Mouse (Mus musculus) intestine, postnatal 0 days (tissue): ENCODE results near the gene Myo1c. TPM values are rescaled to one million over a fixed set of nuclear protein-coding genes. Genes with fewer than 3 reads are reported as not detected.
A peak's percentile ranks its signal among the peaks of the same experiment; 100 is the strongest.

Experiments
- ATAC-seq: fragments of 200-750 bp; cut with Nextera tagmentation; 2 replicates; pipeline ENCODE4 v1.8.0; 2017; ENCODE audit warnings: mild to moderate bottlenecking, moderate TSS enrichment, moderate library complexity
- H3K27ac ChIP-seq: fragments of 300-500 bp; sonication (generic); 2 replicates; pipeline ENCODE4 v1.5.1; 2014; ENCODE audit warnings: mild to moderate bottlenecking, low read depth, low read length, moderate library complexity
- H3K27me3 ChIP-seq: fragments of 300-500 bp; sonication (generic); replicated peaks from 2 replicates; pipeline ENCODE4 v1.6.1; 2014; ENCODE audit warnings: low read length, mixed read lengths; ENCODE audit not compliant: control insufficient read depth, insufficient read depth
- H3K36me3 ChIP-seq: fragments of 300-500 bp; sonication (generic); 2 replicates; pipeline ENCODE4 v1.6.1; 2014; ENCODE audit warnings: mild to moderate bottlenecking, moderate library complexity; ENCODE audit not compliant: control insufficient read depth, insufficient read depth
- H3K4me1 ChIP-seq: fragments of 300-500 bp; sonication (generic); replicated peaks from 2 replicates; pipeline ENCODE4 v1.6.1; 2014; ENCODE audit warnings: antibody characterized with exemption, low read length, mixed read lengths; ENCODE audit not compliant: control insufficient read depth, insufficient read depth
- H3K4me2 ChIP-seq: fragments of 300-500 bp; sonication (generic); replicated peaks from 2 replicates; pipeline ENCODE4 v1.6.1; 2014; ENCODE audit warnings: low read depth, mild to moderate bottlenecking, moderate library complexity
- H3K4me3 ChIP-seq: fragments of 300-500 bp; sonication (generic); 2 replicates; pipeline ENCODE4 v1.5.1; 2014; ENCODE audit warnings: low read depth, low read length
- H3K9ac ChIP-seq: fragments of 300-500 bp; sonication (generic); 2 replicates; pipeline ENCODE4 v1.6.1; 2014; ENCODE audit warnings: mild to moderate bottlenecking, low read depth, low read length
- H3K9me3 ChIP-seq: fragments of 300-500 bp; sonication (generic); 2 replicates; pipeline ENCODE4 v1.6.1; 2016; ENCODE audit warnings: mixed run types; ENCODE audit not compliant: control insufficient read depth
- CTCF ChIP-seq: sonication (generic); IDR thresholded peaks from 2 replicates; pipeline ENCODE4 v1.5.1; 2016; ENCODE audit warnings: low read depth, mild to moderate bottlenecking, control low read depth, antibody characterized with exemption, moderate library complexity
- WGBS: fragments of 180-500 bp; shearing (Covaris S2); extraction: QIAGEN DNeasy Blood & Tissue Kit; methylation state at CpG from one replicate; pipeline ENCODE4 v1.1.7; 2014; 5-methylcytosine and 5-hydroxymethylcytosine counted together
- polyA plus RNA-seq: library from polyadenylated mRNA; unstranded; fragments of >200 nt; fragmentation: Nextera tagmentation; extraction: Ambion mirVana; gene quantifications from 2 replicates; pipeline ENCODE4 v1.2.1, GENCODE M21; 2015

Myo1c gene
- polyA plus RNA-seq, 1 experiment from 2014 or later, result 27.7 TPM

GRCm38 (mm10) chr11:75715556-75715955 lies 65.3 kb downstream of the Myo1c start:
- WGBS, result 46% methylated on average over 12 of the region's 12 CpGs
- Histone ChIP-seq H3K4me3 (no peak overlapping the region), H3K36me3 (no peaks in the 10 kb centered on the region), H3K9me3 (no peaks in the 10 kb centered on the region), H3K27me3 (no peaks in the 10 kb centered on the region), H3K9ac (no peak overlapping the region), H3K27ac (no peak overlapping the region), H3K4me1 (no peaks in the 10 kb centered on the region), H3K4me2 (no peak overlapping the region)
- ATAC-seq, result no peak
- TF ChIP-seq CTCF, result no peak

DNA sequence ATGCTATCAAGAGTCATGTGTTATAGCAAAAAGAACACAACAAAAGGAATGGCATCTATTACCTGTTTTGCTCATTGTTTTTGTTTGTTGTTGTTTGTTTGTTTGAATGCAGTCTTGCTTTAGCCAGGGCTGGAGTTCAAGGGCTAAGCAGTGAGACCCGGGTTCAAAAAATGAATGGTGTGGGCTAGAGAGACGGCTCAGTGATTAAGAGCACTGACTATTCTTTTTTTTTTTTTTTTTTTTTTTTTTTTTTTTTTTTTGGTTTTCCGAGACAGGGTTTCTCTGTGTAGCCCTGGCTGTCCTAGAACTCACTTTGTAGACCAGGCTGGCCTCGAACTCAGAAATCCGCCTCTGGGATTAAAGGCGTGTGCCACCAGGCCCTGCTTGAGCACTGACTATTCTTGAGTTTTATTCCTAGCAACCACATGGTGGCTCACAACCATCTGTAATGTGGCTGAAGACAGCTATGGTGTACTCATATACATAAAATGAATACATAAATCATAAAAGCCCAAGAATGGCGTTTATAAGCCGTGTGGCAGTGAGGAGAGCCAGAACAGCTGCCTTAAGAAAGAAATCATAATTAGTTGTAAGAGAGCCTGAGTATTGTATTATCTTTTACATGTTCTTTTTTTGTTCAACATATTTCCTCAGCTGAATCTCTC lies 66.5 kb downstream of the Myo1c start:
- Histone ChIP-seq H3K9me3 (no peaks in the 10 kb centered on the region), H3K4me1 (no peaks in the 10 kb centered on the region), H3K4me3 (no peak overlapping the region), H3K36me3 (no peaks in the 10 kb centered on the region), H3K27me3 (no peaks in the 10 kb centered on the region), H3K27ac (no peak overlapping the region), H3K9ac (no peak overlapping the region), H3K4me2 (no peak overlapping the region)
- ATAC-seq, result no peak
- 78% methylated on average over 7 of the region's 8 CpGs for WGBS
- TF ChIP-seq CTCF, result peak; percentile 25; the same call in 1 of the 2 replicates

GRCm38 (mm10) chr11:75722339-75722738 lies 72.0 kb downstream of the Myo1c start:
- Histone ChIP-seq H3K27ac (no peak overlapping the region), H3K4me2 (no peak overlapping the region), H3K4me3 (no peak overlapping the region), H3K27me3 (no peaks in the 10 kb centered on the region), H3K9ac (no peak overlapping the region), H3K36me3 (no peaks in the 10 kb centered on the region), H3K9me3 (no peaks in the 10 kb centered on the region), H3K4me1 (no peaks in the 10 kb centered on the region)
- TF ChIP-seq CTCF, result no peak
- no peak for ATAC-seq
- WGBS, result 48% methylated on average over 4 of the region's 4 CpGs

Other genes starting within 250 kb of the Myo1c start
- 20.7 and 21.4 TPM in 2 replicates for gene Serpinf1, start 227.8 kb upstream of the Myo1c start, polyA plus RNA-seq
- 2.7 and 4.0 TPM in 2 replicates for gene Serpinf2, start 210.9 kb upstream of the Myo1c start, polyA plus RNA-seq
- 8.8 and 9.9 TPM in 2 replicates for gene Wdr81, start 195.8 kb upstream of the Myo1c start, polyA plus RNA-seq
- 52.7 and 53.9 TPM in 2 replicates for gene Tlcd2, start 188.8 kb upstream of the Myo1c start, polyA plus RNA-seq
- 15.4 and 15.5 TPM in 2 replicates for gene Prpf8, start 163.7 kb upstream of the Myo1c start, polyA plus RNA-seq
- 6.8 and 6.9 TPM in 2 replicates for gene Rilp, start 140.4 kb upstream of the Myo1c start, polyA plus RNA-seq
- 2.8 and 3.2 TPM in 2 replicates for gene Scarf1, start 137.0 kb upstream of the Myo1c start, polyA plus RNA-seq
- gene Slc43a2, start 118.8 kb upstream of the Myo1c start, polyA plus RNA-seq, result 46.4 and 59.5 TPM in 2 replicates
- gene Pitpna, start 62.4 kb upstream of the Myo1c start, polyA plus RNA-seq, result 160 and 161 TPM in 2 replicates
- gene Inpp5k, start 19.5 kb upstream of the Myo1c start, polyA plus RNA-seq, result 20.6 and 23.8 TPM in 2 replicates
- gene Crk, start 28.8 kb downstream of the Myo1c start, polyA plus RNA-seq, result 64.8 and 64.9 TPM in 2 replicates
- 365 and 373 TPM in 2 replicates for gene Ywhae, start 82.4 kb downstream of the Myo1c start, polyA plus RNA-seq
- 0.72 TPM in 2 replicates for gene Doc2b, start 145.5 kb downstream of the Myo1c start, polyA plus RNA-seq